21 mouse cellular contexts compared by ENCODE assay signal in the genomic region with DNA sequence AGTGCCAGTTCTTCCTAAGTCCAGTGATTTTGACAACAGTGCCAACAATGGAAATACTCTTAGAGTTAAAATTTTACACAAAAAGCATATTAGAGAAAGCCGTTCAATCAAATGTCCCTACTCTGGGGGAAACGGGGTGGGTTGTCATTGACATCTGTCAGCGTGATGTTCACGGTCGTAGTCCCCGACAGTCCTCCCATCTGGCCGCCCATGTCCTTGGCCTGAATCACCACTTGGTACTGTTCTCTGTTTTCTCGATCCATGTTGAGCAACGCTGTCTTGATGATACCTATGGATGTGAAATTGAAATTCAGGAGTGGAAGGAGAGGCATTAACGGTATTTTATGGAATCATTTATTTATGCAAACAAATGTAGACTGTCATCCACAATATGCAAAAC.
"Had no signal": no experiment of that assay in that cellular context is flagged by ENCODE, and none has a peak within 500 bp of the region (broad histone marks: within the 10 kb centered on the region; RNA-seq: fewer than 3 reads in every experiment).

No protein-coding gene starts in this region.

- H3K9ac ChIP-seq: limb, embryonic 12.5 days; limb, embryonic 15.5 days; liver, embryonic 14.5 days; liver, postnatal 0 days; lung, embryonic 14.5 days; midbrain, embryonic 15.5 days; neural tube, embryonic 13.5 days had no signal

- DNase-seq: kidney, adult 2 months; kidney, postnatal 25 days; layer of hippocampus, adult 9-11 months; liver, postnatal 0 days; lung, embryonic 14.5 days; retina, postnatal 1 day; right cerebral cortex, postnatal 25 days; spleen, adult 18-20 months; thymus, adult 18-20 months; thymus, postnatal 36 days had no signal

- H3K4me2 ChIP-seq: limb, embryonic 12.5 days; limb, embryonic 15.5 days; liver, embryonic 11.5 days; lung, embryonic 14.5 days; midbrain, embryonic 15.5 days; neural tube, embryonic 13.5 days had no signal

- H3K27me3 ChIP-seq: limb, embryonic 12.5 days; limb, embryonic 15.5 days; midbrain, embryonic 15.5 days; neural tube, embryonic 13.5 days had no signal

- ATAC-seq: liver, postnatal 0 days; lung, postnatal 0 days had no signal

- H3K4me1 ChIP-seq: limb, embryonic 15.5 days; midbrain, embryonic 15.5 days; neural tube, embryonic 13.5 days had no signal

- H3K9me3 ChIP-seq: limb, embryonic 12.5 days; limb, embryonic 15.5 days; midbrain, embryonic 15.5 days; neural tube, embryonic 13.5 days had no signal

- H3K36me3 ChIP-seq: limb, embryonic 12.5 days; limb, embryonic 15.5 days; midbrain, embryonic 15.5 days had no signal

- H3K4me3 ChIP-seq: layer of hippocampus, adult 2 months; limb, embryonic 12.5 days; limb, embryonic 15.5 days; midbrain, embryonic 15.5 days; myocyte; neural tube, embryonic 13.5 days had no signal

- H3K27ac ChIP-seq: kidney, postnatal 0 days; layer of hippocampus, adult 2 months; limb, embryonic 12.5 days; limb, embryonic 15.5 days; liver, embryonic 14.5 days; macrophage; midbrain, embryonic 15.5 days; neural tube, embryonic 13.5 days had no signal
